Mouse (Mus musculus) 3134 (cell line): ENCODE results near the gene Ptprt.

ENCODE experiments used
- DNase-seq: peaks from one replicate; pipeline ENCODE4 v3.0.0-alpha.2; 2011; ENCODE audit warnings: low spot score; ENCODE audit not compliant: insufficient read length; ENCODE audit errors: extremely low read depth

The Ptprt gene

GRCm38 (mm10) chr2:161767528-161767927 lies 893.4 kb downstream of the Ptprt start:
- no peak for DNase-seq

GRCm38 (mm10) chr2:161713024-161713423 lies 947.9 kb downstream of the Ptprt start:
- DNase-seq, result no peak

DNA sequence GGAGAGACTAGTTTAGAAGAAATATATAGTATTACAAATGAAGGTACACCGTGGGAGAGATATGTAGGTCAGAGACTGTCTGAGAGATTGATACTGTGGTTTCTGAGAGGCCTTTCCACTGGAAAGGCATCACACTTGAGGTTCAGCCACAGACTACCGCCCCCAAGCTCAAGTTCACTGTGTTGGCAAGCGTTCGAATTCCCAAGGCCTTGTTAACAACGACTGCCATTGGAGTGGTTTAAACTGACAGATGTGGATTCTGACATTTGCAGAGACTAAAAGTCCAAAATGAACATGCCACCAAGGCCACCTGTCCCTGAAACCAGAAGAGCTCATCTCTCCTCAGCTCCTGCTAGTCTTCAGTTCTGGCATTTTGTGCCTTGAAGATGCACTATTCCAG lies 951.6 kb downstream of the Ptprt start:
- DNase-seq, result no peak

- DNase-seq, result no peak
Measured at GRCm38 (mm10) chr2:161706386-161706915, 954.5 kb downstream of the Ptprt start.

- DNase-seq, result no peak
Measured at GRCm38 (mm10) chr2:161704811-161705210, 956.1 kb downstream of the Ptprt start.

DNA sequence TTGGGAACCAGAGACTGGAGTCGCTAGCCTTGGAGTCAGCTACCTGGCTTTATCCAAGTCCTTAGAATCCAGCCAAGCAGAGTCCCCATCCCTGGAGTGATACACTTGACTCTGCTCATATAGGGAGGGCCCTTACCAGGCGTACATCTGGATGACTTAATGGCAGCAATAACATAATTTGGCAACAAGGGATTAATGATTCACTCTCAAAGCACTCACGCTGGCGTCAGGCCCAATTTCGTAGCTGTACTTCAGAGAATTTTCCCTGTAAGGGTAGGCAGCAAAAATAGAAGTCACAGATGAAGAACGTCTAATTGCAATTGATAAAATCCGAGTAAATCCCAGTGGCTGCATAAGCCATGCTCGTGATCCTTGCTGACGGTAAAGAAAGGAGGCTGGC lies 956.5 kb downstream of the Ptprt start:
- DNase-seq, result no peak

DNA sequence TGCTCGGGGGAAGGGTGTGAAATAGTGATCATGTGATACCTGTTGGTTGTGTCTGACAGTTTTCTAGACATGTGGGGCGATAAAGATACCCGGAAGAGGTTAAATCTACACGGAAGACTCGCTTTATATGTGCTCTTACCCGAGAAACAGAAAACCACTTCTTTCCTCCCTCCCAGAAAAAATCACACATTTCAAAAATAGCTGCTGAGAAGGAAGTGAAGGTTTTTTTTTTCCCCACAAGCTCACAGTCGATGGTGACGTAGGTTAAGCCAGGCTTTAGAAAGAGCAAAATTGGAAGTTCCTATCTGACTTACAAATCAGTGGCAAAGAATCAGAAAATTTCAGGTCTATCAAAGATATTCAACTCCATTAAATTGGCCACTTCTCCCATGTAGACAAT lies 965.1 kb downstream of the Ptprt start:
- no peak for DNase-seq

DNA sequence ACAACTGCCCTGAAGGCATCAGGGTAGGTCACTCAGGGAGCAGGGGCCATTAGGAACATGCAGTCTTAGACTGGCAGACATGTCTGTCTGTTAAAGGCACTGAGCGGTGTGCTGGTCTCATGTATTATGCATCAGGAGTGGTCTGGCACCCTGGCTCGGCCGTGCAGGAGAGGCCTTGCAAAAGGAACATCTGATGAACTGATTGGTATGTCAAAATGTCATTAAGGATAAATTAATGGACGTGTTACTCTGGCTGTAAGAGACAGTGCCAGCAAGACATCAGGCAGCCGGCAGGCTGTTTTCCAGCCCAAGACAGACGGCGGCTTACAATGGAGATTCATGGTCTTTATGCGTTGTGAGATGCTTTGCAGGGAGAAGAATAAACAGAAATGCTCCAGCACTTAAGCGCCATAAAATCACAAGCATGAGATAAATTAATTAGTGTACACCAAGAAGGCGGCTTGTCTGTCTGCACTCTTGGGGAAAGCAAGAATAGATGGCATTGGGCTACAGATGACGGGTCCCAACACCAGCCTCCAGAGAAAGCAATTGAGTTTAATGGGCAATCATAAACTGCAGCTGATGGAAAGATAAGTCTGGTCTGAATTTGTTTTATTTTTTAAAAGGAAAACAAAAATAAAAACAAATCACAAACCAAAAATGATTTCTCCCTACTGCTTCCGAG lies 992.5 kb downstream of the Ptprt start:
- DNase-seq, result no peak

- DNase-seq, result no peak
Measured at GRCm38 (mm10) chr2:161661912-161662311, 999.0 kb downstream of the Ptprt start.

- no peak for DNase-seq
Measured at GRCm38 (mm10) chr2:161660827-161661226, 1000.1 kb downstream of the Ptprt start.

DNA sequence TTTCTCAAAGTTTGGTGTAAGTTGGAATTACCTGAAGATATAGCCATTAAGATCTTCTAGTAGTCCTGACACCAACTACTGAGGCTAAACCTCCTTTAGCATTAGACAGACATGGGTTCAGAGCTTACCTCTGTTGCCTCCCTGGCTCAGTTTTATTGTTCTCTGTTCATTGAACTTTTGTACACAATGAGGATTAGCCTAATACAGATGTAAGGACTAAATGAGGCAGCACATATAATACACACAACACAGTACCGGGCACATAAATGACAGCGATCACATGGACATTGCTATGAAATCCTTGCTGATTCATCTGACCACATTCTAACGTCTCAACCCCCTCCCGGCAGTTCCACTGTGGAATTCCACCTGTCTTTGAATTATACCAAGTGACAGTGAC lies 1003.9 kb downstream of the Ptprt start:
- DNase-seq, result no peak

- DNase-seq, result no peak
Measured at GRCm38 (mm10) chr2:161656632-161657031, 1004.3 kb downstream of the Ptprt start.

GRCm38 (mm10) chr2:161640805-161641204 lies 1020.1 kb downstream of the Ptprt start:
- no peak for DNase-seq

DNA sequence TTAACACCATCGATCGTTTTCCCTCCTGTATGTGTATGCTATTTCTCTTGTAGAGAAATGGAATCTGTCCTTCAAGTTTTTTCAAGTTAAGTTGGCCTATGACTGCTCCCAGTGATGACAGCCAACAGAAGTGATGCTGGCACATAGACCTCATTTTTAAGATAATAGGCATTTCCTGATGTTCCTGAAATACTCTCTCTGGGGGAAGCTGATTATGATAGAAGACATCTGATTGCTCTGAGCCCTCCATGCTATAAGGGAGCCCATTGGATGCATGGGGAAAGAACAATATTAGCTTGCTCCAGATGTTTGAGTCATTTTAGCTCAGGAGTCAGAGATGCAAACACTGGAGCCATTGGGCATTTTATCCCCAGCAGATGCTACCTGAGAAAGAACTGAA lies 1026.9 kb downstream of the Ptprt start:
- DNase-seq, result no peak

DNA sequence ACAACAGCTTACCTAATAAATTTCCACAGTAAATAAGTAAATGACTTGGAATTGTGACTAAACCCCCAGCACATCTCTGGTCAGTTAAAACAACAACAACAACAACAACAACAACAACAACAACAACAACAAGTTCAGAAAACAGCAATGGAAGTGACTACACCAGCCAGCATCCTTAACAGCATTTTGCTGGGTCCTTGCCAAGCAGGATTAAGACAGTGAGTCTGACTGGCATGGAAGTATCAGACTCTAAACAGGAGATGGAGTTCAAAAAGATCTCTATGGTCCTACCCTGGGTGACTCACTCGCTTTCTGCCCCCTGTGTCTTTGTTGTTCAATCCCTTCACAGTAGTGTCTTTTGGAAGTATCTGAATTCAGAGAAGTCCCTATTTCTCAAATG lies 1035.1 kb downstream of the Ptprt start:
- DNase-seq, result no peak

DNA sequence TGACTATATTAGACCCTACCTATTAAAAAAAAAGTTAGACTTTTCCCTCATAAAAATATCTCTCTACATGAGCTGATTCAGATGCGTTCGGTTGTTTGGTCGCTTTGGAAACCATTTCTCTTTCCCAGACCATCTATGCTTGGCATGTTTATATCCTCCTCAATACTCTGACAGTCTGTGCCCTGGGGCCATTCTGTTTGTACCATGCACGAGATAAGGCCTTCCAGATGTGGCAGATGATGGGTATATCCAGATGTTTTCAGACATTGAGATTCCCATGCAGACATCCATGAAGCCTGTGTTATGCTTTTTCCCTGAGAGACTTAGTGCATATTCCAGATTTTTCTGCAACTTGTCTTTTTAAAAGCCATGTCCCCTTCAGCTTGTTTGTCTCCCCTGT lies 1052.5 kb downstream of the Ptprt start:
- no peak for DNase-seq

GRCm38 (mm10) chr2:161607372-161607771 lies 1053.6 kb downstream of the Ptprt start:
- DNase-seq, result no peak

GRCm38 (mm10) chr2:161600206-161600808 lies 1060.6 kb downstream of the Ptprt start:
- DNase-seq, result no peak

DNA sequence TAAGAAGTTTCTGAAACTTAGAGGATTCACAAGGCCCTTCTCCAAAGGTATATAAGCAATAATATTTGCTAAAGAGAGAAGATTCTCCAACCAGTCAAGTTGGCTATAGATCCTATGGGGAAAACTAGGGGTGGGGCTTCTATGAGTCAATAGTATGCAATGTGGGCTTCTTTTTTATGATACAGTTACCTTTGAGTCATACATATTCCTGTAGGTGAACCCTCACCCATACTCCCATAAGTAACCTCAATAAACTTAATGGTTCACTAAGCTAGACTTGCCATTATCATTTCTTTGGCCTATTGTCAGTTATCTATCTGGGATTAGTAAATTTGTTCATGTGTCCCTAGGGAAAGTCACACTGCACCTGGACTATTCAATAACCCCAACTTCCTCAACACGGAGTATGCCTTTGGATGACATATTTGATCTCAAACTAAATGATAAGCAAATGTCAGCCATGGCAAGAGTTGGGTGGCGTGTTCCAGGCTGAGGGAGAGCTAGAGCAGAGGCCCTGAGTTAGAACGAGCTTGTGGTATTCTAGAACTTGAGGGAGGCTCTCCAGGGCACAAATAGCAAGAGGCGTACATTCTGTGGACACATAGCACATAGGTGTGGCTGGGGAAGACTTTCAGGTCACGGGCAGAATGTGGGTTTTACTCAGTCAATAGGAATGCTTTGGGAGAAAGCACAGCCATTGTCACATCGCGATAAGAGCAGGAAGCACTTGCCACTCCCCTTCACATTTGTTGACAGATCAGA lies 1067.4 kb downstream of the Ptprt start:
- DNase-seq, result no peak

GRCm38 (mm10) chr2:161574401-161574800 lies 1086.5 kb downstream of the Ptprt start:
- no peak for DNase-seq

DNA sequence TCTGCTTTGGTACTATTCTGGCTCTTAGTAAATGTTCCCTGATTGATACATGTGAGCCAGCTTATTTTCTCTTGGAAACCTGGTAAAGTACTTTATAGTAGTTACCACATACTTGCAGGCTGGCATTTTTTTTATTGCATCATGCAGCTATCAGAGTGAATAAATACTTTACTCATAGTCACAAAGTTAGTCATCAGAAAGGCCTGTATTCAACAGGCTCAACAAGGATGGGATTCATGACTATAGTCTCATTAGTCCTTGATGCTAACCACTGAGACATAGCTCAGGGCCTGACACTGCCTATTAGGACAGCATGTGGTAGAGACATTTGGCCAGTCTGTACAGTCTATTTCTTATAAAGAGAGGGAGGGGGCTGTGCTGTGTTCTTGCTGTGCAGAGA lies 1088.7 kb downstream of the Ptprt start:
- DNase-seq, result no peak
